Mouse (Mus musculus) lung, adult 18-20 months (tissue): ENCODE measurements around the gene Prss33.

Source experiments
- DNase-seq, 2 experiments: peaks; one replicate each; pipeline ENCODE4 v3.0.0; 2022; ENCODE audit warnings: mixed read lengths in 2 of 2

Prss33 gene

GRCm38 (mm10) chr17:23825591-23825990, 10.3 kb downstream of the Prss33 start:
- DNase-seq, result no peak

DNA sequence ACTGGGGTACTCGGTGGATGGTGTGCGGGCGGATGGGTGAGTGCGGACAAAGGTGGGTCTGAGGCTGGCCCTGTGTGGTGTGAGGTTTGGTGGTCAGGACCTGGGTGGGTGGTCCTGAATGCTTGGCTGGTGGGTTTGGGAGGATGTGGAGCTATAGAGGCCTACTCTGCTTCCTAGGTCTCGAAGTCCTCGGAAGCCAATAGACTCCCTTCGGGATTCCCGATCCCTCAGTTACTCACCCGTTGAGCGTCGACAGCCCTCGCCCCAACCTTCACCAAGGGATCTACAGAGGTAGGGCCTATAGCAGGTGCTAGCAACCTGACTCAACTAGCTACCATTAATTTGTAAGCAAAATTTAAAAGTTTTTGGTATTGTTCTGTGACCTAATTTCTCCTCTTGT, 12.2 kb downstream of the Prss33 start:
- DNase-seq, result no peak

DNA sequence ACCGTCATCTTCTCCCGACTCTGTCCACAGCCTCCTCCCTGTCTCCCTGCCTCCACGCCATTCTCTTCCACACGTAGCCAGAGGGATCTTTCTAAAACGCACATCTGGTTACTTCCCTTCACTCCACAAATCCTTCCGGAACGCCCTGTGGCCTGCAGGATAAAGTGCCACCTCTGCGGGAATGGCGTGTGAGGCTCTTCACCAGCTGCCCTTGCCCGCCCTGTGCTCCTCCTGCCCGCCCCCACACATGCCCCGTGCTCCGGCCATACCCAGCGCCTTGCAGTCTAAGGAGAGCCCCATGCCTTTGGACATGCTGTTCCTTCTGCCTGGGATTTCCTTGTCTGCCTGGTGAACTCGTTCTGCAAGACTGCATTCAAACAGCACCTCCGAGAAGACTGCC, 12.8 kb downstream of the Prss33 start:
- DNase-seq, result no peak

- DNase-seq, result no peak
These were observed 13.8 kb downstream of the Prss33 start for GRCm38 (mm10) chr17:23822094-23822493.

DNA sequence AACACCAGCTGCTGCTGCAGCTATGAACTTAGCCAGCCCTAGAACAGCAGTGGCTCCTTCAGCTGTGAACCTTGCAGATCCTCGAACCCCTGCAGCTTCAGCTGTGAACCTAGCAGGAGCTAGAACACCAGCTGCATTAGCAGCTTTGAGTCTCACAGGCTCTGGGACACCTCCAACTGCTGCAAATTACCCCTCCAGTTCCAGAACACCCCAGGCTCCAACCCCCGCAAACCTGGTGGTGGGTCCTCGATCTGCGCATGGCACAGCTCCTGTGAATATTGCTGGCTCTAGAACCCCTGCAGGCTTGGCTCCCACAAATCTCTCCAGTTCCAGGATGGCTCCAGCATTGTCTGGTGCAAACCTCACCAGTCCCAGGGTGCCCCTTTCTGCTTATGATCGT, 15.1 kb downstream of the Prss33 start:
- no peak for DNase-seq

GRCm38 (mm10) chr17:23819235-23819634, 16.6 kb downstream of the Prss33 start:
- DNase-seq, result no peak

DNA sequence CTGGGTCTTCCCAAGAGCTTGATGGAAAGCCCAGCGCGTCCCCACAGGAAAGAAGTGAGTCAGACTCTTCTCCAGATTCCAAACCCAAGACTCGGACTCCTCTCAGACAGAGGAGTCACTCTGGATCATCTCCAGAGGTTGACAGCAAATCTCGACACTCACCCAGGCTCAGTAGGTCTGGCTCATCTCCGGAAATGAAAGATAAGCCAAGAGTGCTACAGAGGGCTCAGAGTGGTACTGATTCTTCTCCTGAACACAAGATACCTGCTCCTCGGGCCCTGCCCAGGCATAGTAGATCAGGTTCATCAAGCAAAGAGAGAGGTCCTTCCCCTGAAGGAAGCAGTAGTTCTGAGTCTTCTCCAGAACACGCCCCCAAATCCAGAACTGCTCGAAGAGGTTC, 17.3 kb downstream of the Prss33 start:
- DNase-seq, result no peak

GRCm38 (mm10) chr17:23815641-23816040, 20.2 kb downstream of the Prss33 start:
- no peak for DNase-seq

DNA sequence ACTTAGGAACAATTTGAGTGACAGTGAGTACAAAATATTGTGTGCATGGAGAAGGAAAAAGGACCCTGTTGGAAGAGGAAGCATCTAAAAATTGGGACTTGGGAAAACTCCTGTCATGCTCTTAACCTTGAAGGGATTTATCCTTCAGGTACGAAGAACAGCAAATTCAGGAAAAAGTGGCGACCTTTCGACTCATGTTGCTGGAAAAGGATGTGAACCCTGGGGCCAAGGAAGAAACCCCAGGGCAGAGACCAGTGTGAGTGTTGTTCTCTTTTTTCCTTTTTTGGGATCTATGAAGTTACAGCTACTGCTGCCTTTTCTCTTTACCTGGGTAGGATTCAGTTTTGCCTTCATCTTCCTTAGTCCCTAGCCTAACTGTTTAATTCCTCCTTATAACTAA, 27.9 kb downstream of the Prss33 start:
- no peak for DNase-seq

- peak; percentile 60 to 68 for DNase-seq
These were observed 29.0 kb downstream of the Prss33 start for GRCm38 (mm10) chr17:23806867-23807266.

DNA sequence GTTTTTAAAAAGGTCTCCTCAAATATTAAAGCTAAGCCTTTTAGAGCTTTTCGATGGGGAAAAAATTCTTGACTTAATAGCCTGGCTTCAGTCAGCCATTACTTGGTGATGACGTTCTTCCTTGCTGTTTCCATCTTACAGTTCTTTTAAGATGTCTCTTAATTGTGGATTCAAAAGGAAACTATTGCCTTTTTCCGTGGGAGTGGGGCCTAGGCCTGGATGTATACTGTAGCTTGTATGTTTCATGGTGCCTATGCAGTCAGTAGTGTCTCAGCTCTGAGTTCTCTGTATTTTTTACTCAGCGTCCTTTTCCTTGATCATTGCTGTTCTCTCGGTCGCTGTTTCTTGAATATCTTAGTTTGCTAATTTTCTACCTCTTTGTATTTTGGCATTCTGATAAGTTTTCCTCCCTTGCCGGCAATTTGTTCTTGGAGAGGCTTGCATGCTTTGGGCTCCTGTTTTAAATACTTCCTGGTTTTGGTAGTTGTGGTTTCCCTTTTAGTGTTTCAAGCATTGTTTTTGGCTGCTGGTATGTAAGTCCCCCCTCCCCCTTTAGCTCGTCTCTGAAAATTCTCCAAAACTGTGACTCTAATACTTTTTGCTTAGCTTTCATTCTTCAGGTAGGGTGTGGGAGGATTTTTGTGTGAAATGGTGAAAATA, 31.3 kb downstream of the Prss33 start:
- no peak for DNase-seq

DNA sequence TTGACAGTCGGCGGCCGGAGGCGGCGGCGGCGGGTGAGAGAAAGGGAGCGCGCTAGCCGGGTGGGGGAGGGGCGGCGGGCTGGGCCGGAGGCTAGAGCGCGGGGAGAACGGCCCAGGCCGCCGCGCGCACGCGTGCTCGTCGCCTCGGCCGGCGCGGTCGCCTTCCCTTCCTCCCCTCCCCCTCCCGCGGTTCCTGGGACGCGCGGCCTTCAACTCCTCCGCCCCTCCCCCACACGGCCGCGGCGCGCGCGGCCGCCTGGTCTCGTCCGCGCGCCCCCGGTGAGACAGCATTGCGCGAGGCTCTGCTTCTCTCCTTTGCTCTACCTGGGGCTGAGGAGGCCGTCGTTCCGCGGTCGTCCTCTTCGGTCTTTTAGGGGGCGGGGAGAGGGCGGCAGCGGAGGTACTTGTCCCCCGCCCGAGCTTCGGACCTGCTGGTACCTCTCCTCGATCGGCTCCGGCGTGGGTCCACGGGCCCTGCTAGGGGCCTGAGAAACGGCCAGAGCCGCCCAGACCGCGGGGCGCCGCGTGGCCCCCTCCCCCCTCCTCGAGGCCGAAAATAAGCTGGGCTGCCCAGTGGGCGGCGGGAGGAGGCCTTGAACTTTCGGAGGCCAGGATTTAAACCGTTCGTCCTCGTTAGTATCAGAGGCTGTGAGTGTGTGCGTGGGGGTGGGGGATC, 32.4 kb downstream of the Prss33 start:
- peak; percentile 71 to 79 for DNase-seq

GRCm38 (mm10) chr17:23802746-23803365, 33.0 kb downstream of the Prss33 start:
- peak; percentile 99 for DNase-seq

DNA sequence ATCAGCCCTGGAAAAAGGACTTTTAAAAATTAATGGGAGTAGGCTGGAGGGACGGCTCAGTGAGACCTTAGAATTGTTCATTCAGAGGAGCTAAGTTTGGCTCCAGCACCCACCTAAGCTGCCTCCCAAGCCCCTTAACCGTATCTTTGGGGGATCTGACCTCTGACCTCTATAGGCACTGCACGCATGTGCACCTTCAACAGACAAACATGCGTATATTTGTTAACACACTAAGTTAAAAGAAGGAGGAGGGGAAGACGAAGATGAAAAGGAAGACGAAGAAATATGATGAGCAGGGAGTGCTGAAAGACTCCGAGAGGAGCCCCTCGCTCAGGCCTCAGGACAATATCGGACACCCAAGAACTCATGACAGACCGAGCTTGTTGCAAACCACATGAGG, 34.2 kb downstream of the Prss33 start:
- DNase-seq, result no peak

- no peak for DNase-seq
These were observed 38.5 kb downstream of the Prss33 start for GRCm38 (mm10) chr17:23797316-23797715.

DNA sequence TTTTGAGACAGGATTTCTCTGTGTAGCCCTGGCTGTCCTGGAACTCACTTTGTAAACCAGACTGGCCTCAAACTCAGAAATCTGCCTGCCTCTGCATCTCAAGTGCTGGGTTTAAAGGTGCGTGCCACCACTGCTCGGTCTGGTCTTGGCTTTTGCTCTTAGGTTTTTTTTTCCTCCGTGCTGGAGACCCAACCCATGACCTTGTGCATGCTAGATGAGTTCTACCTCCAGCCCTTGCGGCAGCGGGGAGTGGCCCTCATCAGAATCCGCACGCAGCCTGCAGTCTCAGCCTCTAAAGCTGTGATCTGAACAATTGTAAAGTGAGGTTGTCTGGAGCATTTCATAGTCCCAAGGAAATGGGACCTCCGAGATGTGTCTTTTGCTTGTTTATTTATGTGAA, 40.5 kb downstream of the Prss33 start:
- no peak for DNase-seq

DNA sequence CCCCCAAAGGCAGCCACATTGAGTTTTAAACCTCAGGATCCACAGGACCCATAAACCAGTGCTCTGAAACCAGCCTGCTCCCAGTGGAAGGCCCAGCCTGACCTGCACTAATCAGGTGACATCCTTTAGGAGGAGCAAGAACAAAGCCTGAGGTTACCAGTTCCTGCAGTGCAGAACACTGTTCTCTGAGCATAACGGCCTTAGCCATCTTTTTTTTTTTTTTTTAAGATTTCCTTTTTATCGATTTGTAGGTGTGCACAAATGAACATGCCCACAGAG, 44.8 kb downstream of the Prss33 start:
- no peak for DNase-seq

- peak; percentile 58 to 63 for DNase-seq
These were observed 45.4 kb downstream of the Prss33 start, which contains the start of gene Srrm2 for GRCm38 (mm10) chr17:23790269-23791078. TSS of gene Srrm2 (plus strand) at chr17:23790532.

- DNase-seq, result no peak
These were observed 46.0 kb downstream of the Prss33 start for GRCm38 (mm10) chr17:23789749-23790268.

DNA sequence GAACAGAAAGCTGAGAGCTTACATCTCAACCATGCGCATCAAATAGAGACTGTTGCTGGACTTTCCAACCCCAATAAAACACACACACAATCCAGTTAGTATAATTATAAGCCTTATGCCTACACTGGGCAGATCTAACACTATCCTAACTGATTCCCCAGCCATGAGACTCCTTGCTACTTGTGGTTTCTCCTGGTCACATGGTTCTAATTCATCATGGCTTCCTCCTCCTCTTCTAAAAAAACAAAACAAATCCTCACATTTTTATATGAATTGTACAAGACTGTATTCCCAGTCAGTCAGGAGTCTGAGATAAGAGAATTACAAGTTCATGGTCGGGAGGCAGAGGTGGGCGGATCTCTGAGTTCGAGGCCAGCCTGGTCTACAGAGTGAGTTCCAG, 46.9 kb downstream of the Prss33 start:
- no peak for DNase-seq

DNA sequence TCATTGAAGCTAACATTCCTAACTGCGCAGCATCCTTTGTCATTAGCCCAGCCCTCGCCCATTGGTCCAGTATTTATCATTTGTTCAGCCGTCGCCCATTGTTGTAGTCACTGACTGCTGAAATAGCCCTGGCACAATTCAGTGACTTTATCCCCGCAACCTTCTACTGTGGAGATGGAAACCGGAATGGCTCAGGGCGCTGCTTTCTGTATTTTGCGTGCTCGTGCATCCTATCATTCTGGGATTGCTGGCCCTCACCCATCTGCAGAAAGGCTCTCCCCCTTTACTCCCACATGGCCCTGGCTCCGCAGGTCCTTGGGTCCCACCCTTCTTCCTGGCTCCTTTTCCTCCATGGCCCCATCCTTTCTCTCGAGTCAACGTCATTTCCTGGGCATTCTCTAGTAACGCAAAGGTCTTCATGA, 49.3 kb downstream of the Prss33 start:
- no peak for DNase-seq

DNA sequence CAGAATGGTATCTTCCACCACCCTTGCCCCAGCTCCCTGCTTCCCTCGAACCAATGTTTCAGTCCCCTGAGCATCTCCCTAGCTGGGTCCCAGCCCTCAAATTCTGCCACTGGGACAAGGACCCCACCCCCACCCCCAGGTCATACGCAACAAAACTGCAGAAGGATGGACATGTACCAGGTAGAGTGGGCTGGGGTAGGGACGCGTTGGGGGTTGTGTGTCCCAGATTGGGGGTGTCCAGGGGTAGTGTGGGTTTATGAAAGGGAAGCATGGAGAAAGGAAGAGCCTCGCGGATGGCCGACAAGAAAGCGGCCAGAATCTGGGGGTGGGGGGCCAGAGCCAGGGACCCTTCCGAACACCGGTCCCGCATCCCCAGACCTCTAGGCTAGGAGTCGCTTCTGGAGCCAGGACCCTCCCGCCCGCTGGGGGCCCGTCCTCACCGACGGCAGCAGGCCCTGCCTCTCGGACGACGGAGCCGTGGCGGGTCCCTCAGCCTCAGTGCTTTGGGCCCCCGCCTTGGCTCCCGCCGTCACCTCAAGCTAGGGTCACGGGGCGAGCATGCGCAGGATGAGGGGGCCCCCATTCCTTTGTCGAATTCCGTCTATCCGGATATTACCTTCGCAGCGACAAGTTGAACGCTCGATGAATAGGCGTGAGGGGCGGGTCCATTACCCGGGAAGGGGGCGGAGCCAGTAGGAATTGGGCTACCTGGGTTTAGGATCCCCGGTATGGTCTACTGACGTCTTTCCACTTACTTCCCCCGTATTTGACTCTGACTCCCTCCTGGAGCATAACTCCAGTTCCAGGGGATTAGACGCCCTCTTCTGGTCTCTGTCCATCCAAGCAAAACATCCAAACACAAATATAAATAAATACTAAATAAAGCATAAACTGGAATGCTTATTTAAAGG, 50.0 kb downstream of the Prss33 start, which contains the start of gene Flywch2:
Gene Flywch2 (minus strand): TSS at position 521 of the 911 bp plus-strand sequence.
- DNase-seq, result peak; percentile 86 to 91
